Mouse (Mus musculus) cortical plate, adult 2 months (tissue): ENCODE results near the gene Iqcd. TPM values are rescaled to one million over a fixed set of nuclear protein-coding genes. Genes with fewer than 3 reads are reported as not detected.

ENCODE experiments used
- H3K27ac ChIP-seq: fragments of 200-500 bp; 2 replicates; pipeline ENCODE4 v1.5.1; 2012; ENCODE audit warnings: low read length, control low read depth, inconsistent platforms; ENCODE audit not compliant: insufficient read depth
- H3K4me1 ChIP-seq: fragments of 200-500 bp; 2 replicates; pipeline ENCODE4 v1.6.1; 2011; ENCODE audit warnings: low read length; ENCODE audit not compliant: control insufficient read depth, insufficient read depth
- H3K4me3 ChIP-seq: fragments of 200-500 bp; 2 replicates; pipeline ENCODE4 v1.5.1; 2011; ENCODE audit warnings: mild to moderate bottlenecking, low read length, control low read depth; ENCODE audit not compliant: insufficient read depth
- CTCF ChIP-seq: fragments of 200-500 bp; IDR thresholded peaks from 2 replicates; pipeline ENCODE4 v1.5.1; 2011; ENCODE audit warnings: mild to moderate bottlenecking, control low read depth, low read length; ENCODE audit not compliant: insufficient read depth; ENCODE audit errors: extremely low read depth
- POLR2A ChIP-seq: fragments of 200-500 bp; IDR thresholded peaks from 2 replicates; pipeline ENCODE4 v1.6.1; 2011; ENCODE audit warnings: mild to moderate bottlenecking, low read length, control low read depth; ENCODE audit not compliant: insufficient read depth; ENCODE audit errors: extremely low read depth
- polyA plus RNA-seq: library from polyadenylated mRNA; depleted of rRNA; stranded (reverse); fragments of >200 nt; gene quantifications from 2 replicates; pipeline ENCODE4 v1.2.3, GENCODE M21; 2012

Iqcd gene
- polyA plus RNA-seq, 1 experiment, result 2.5 TPM

DNA sequence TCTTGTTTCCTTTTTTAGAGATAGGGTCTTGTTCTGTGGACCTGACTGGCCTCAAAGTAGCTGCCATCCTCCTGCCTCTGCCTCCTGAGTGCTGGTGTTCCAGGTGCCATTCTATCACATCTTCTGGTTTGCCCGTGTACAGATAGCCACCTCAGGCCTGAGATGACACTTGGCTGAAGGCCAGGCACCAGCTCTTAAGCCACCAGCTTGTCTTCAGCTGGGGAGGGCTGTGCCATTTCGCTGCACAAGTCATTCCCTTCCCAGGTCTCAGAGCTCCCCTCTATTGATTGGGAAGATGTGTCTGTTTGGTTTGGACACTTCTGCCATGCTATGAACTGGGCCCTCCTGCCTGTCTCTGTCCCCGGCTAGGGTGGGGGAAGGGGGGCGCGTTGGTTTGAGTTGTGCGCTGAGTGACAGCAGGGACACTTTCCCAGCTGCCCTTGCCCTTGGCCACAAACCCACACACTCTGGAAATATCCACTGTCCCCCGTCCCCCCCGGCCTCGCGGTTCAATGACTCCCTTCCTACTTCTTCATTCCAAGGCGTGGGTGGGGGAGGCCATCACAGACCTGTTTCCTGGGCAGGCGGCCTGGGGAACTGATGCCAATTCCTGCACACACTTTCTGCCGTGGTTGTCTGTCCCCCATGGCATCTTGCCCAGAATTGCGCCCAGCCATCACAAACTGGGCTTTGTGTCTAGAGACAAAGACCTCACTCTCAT, 54.7 kb downstream of the Iqcd start:
- no peak for TF ChIP-seq CTCF
- no peak for TF ChIP-seq POLR2A
- Histone ChIP-seq H3K27ac (no peak overlapping the region), H3K4me1 (peaks cover 4% of the 10 kb centered on the region), H3K4me3 (no peak overlapping the region)

DNA sequence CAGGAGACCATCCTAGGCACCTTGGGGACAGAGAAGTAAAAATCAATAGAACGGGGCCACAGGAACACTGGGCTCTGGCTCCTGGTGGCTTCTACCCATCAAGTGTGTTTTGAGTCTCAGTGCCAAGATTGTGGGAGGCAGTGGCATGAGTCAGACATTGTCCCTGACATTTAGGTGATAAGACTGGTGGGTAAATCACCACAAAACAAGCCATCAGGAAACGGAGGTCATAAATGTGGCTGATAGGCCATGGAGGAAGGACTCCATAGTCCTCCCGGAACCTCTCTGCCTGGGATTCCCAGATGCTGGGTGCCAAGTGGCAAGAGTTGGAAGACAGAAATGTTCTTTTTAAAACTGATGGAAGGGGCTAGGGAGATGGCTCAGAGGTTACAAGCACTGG, 55.4 kb downstream of the Iqcd start:
- Histone ChIP-seq H3K27ac (no peak overlapping the region), H3K4me1 (peaks cover 4% of the 10 kb centered on the region), H3K4me3 (no peak overlapping the region)
- TF ChIP-seq CTCF, result no peak
- no peak for TF ChIP-seq POLR2A

DNA sequence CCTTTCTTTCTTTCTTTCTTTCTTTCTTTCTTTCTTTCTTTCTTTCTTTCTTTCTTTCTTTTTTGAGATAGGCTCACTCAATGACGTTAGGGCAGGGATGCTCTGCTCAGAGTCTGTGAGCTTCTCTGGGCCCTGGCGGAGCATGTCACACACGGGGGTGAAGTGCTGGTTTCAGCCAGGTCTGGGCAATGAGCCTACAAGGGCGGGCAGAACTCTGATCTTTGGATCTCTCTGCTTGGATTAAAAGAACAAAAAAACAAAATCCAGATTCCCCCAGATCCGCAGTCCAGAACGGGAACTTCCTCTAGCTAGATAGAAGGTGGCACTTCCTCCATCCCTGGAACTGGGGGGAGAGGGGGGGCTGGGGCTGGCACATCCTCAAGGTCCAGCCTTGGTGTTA, 57.0 kb downstream of the Iqcd start:
- Histone ChIP-seq H3K4me3 (no peak overlapping the region), H3K27ac (no peak overlapping the region), H3K4me1 (peaks cover 2% of the 10 kb centered on the region; the same call in 1 of the 2 replicates)
- TF ChIP-seq POLR2A (no peak), CTCF (no peak)

DNA sequence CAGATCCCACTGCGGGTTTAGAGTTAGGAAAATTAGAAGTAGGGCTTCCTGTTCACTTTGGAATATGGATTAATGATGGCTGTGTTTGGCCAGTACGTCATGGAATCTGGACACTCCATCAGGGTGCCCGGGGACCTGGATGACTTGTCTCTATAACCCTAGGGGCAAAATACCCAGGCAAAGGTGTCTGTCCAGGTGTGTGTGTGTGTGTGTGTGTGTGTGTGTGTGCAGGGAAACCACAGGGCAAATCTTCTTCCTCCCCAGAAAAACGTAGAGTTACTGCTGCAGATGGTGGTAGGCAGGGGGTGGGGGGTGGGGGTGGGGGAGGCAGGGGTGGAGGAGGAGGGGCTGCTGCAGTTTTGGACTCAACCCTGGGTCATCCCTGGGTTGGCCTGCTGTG, 58.5 kb downstream of the Iqcd start:
- no peak overlapping the region for H3K4me3 ChIP-seq
- no peak overlapping the region for H3K27ac ChIP-seq
- no peak for TF ChIP-seq POLR2A
- no peak for TF ChIP-seq CTCF
- peaks cover 4% of the 10 kb centered on the region for H3K4me1 ChIP-seq

DNA sequence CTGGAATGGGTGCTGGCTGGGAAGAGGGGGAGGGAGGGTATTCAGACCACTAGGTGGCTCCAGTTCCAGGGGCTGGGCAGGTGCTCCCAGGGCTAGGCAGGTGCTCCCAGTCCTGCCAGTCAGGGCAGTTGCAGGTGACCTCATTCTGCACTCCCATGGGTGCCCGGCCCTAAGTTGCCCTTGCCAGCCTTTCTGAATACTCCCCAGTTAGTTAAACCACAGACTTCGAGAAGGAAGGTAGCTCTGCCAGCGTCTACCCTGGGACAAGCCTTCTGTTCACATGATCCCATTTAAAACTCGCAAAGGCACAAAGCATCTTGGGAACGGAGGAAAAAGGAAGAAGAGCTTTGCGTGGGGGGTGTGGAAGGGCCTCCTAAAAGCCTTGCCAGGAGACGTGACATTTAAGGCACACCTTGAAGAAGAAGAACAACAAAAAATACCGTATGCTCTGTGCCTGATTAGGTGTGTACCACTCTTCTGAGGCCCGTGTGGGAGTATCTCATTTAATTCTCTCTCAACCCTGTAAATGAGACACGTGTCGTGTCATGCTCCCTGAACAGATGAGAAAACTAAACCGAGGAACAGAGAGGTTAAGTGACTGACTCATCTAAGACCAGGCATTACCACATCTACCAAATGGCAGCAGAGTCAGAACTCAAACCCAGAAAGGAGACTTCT, 59.1 kb downstream of the Iqcd start:
- Histone ChIP-seq H3K27ac (peak overlapping the region; percentile 68), H3K4me1 (peaks cover 7% of the 10 kb centered on the region), H3K4me3 (no peak overlapping the region; the same call in 1 of the 2 replicates)
- TF ChIP-seq CTCF (no peak), POLR2A (no peak)

DNA sequence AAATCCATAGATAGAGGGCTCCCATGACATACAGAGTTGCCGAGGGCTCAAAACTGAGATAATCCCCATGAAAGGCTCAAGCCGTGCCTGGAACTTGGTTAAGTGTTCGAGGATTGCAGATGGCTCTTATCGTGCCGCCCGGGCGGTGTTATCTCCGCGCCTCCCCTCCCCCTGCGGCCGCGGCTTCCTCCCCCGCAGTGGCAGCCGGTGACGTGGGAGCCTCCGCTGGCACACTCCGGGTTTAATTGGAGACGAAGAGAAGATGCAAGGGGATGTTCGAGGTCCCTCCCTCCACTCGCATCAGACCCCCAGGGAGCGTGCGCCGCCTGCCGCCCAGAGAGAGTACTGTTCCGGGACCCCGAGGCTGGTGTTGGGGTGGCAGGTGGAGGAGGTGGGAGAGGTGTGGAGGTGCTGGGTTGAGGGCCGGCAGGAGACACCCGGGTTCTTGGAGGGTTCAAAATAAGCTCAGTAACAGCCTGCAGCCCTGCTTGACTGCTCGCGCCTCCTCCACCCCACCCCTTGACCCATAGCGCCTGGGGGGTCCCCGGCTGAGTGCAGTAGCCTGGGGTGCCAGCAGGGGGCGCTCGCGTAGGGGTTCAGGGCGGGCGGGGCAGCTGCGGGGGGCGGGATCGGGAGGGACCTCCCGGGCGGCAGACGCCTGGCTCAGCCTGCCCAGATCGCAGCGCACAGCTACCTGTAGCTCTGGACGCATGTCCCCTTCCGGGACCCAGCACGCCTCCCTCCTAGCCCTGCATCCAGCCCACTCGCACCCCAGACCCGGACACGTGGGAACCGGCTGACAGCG, 60.0 kb downstream of the Iqcd start, which contains the start of gene Rasal1:
Rasal1 (plus strand) TSS at position 244 of the 805 bp plus-strand sequence.
- H3K27ac ChIP-seq, result peak within 1 kb of the TSS; percentile 79
- H3K4me1 ChIP-seq, result peaks cover 8% of the 10 kb centered on the region
- no peak for TF ChIP-seq POLR2A
- peak; percentile 44 for TF ChIP-seq CTCF
- peak within 1 kb of the TSS; percentile 73 for H3K4me3 ChIP-seq

DNA sequence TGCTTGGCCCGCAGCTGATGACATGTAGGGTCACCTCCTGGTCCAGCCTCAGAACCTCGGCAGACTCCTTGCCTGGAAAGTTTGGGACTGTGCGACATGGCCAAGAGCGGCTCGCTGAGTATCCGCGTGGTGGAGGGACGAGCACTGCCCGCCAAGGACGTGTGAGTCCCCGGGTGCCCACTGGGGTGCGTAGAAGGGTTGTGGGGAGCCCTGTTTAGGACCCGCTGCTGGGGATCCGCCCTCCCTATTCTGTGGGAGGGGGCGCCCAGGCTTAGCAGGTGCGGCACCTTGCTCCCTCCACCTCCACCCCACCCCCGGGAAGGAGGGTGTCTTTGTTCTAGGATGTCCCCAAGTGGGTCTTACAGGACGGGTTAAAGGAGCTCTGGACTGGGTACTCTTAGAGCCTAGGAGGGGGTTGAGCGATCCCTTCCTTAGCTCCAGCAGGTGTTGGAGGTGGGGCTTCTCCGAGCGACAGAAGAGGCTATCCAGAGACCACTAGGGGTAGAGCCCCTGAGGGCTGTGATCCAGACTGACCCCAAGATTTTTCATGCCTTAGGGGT, 60.6 kb downstream of the Iqcd start:
- peak overlapping the region; percentile 79 for H3K27ac ChIP-seq
- TF ChIP-seq CTCF (no peak), POLR2A (no peak)
- peaks cover 9% of the 10 kb centered on the region for H3K4me1 ChIP-seq
- peak overlapping the region; percentile 73 for H3K4me3 ChIP-seq

DNA sequence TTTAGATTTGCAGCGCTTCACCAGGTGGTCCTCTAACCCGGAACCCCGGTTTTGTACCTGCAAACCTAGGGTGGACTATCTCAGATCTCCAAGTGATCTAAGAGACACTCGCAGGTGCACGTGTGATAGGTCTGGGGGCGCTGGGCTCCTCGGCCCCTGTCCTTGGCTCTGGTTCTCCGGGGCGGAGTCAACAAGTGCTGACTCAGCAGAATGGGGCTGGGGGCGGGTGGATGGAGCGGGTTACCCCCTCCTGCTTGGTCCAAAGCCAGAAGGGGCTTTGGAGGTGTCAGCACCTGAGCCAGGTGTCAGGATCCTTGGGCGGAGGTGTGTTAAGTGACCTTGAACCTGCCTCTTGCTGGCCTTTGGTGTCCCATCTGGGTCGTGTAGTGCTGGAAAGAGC, 61.1 kb downstream of the Iqcd start:
- Histone ChIP-seq H3K4me3 (peak overlapping the region; percentile 73), H3K27ac (peak overlapping the region; percentile 79), H3K4me1 (peaks cover 13% of the 10 kb centered on the region)
- no peak for TF ChIP-seq POLR2A
- no peak for TF ChIP-seq CTCF

DNA sequence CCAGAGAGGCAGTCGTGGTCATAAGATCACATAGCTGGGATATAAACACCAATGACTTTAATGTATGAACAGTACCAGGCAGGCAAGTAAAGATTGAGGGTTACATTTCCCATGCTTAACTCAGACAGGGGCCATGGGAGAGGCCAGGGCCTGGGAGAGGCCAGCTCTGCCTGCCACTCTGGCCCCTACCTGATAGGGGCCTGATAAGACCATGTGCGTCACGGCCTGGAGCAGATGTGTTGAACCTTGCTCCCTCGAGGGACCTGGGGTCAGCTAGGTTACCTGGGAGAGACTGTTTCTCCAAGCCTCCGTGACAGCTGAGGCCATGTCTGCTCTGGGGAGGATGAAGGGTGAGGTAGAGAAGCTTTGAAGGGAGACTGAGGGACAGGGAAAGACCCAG, 62.4 kb downstream of the Iqcd start:
- peak overlapping the region; percentile 78; the same call in 1 of the 2 replicates for H3K27ac ChIP-seq
- H3K4me1 ChIP-seq, result peaks cover 19% of the 10 kb centered on the region
- H3K4me3 ChIP-seq, result peak overlapping the region; percentile 73
- no peak for TF ChIP-seq CTCF
- no peak for TF ChIP-seq POLR2A
